9 mouse cellular contexts compared by ENCODE assay signal in genomic region chr5:124529191-124529651, GRCm38 (mm10). TPM values are rescaled to one million over a fixed set of nuclear protein-coding genes. Genes with fewer than 3 reads are reported as not detected.
DNase-seq lines count a peak whose midpoint lies in the region; ATAC-seq and TF ChIP-seq lines count a peak whose summit lies in the region.
"Had no signal": no experiment of that assay in that cellular context is flagged by ENCODE, and none has a peak within 500 bp of the region (broad histone marks: within the 10 kb centered on the region; RNA-seq: fewer than 3 reads in every experiment).

No protein-coding gene starts in this region.

- no peaks in the 10 kb centered on the region for H3K9me3 ChIP-seq in heart, embryonic 16.5 days (replicated peaks; ENCODE audit: control insufficient read depth, low read length)
- no peaks in the 10 kb centered on the region for H3K9me3 ChIP-seq in limb, embryonic 10.5 days (replicated peaks)
- H3K9me3 ChIP-seq: G1E had no signal

- H3K4me1 ChIP-seq in heart, embryonic 16.5 days (ENCODE audit: control insufficient read depth, insufficient read depth, low read length), result peaks cover 35% of the 10 kb centered on the region
- H3K4me1 ChIP-seq in limb, embryonic 10.5 days, result peaks cover 42% of the 10 kb centered on the region

- no peaks in the 10 kb centered on the region for H3K36me3 ChIP-seq in heart, embryonic 16.5 days (ENCODE audit: control insufficient read depth, insufficient read depth)
- H3K36me3 ChIP-seq in limb, embryonic 10.5 days, result peaks cover 31% of the 10 kb centered on the region
- H3K36me3 ChIP-seq in myocyte (ENCODE audit: control insufficient read depth, insufficient read depth), result no peaks in the 10 kb centered on the region
- H3K36me3 ChIP-seq: G1E had no signal

- H3K4me2 ChIP-seq in heart, embryonic 16.5 days (ENCODE audit: low read depth, low read length), result peak overlapping the region; percentile 92
- peak overlapping the region; percentile 85 for H3K4me2 ChIP-seq in myocyte (ENCODE audit: low read depth)

- H3K9ac ChIP-seq in heart, embryonic 16.5 days (ENCODE audit: low read length), result peak overlapping the region; percentile 69

- ATAC-seq in heart, embryonic 16.5 days (replicated peaks; ENCODE audit: extremely low read depth, insufficient read depth, low FRiP score), result no peak
- ATAC-seq in monocyte, adult 5-6 weeks (replicated peaks; ENCODE audit: insufficient number of reproducible peaks, low FRiP score, low TSS enrichment, poor library complexity, severe bottlenecking), result no peak

- no peak for DNase-seq in left cerebral cortex, adult 2 months (ENCODE audit: extremely low spot score in 1 of 2, low spot score in 2 of 2)
- no peak for DNase-seq in left cerebral cortex, adult 18-20 months (ENCODE audit: low spot score in 2 of 2)
- peak; percentile 34 for DNase-seq in limb, embryonic 10.5 days (ENCODE audit: low spot score)
- DNase-seq in spleen, postnatal 36 days (ENCODE audit: low spot score in 2 of 2), result no peak
- no peak for DNase-seq in layer of hippocampus, adult 11-12 months (ENCODE audit: low spot score)

- WGBS in heart, embryonic 16.5 days, result 26% methylated on average over 8 of the region's 8 CpGs
- WGBS in limb, embryonic 10.5 days, result 20% methylated on average over 8 of the region's 8 CpGs

- peak overlapping the region; percentile 93 for H3K4me3 ChIP-seq in left cerebral cortex, adult 2 months
- peak overlapping the region; percentile 86 for H3K4me3 ChIP-seq in heart, embryonic 16.5 days (ENCODE audit: low read length)
- H3K4me3 ChIP-seq in limb, embryonic 10.5 days, result peak overlapping the region; percentile 76
- peak overlapping the region; percentile 73 for H3K4me3 ChIP-seq in myocyte

- peaks cover 8% of the 10 kb centered on the region for H3K79me2 ChIP-seq in myocyte (ENCODE audit: control insufficient read depth, insufficient read depth)

- H3K27ac ChIP-seq in left cerebral cortex, adult 2 months, result peak overlapping the region; percentile 97
- H3K27ac ChIP-seq in heart, embryonic 16.5 days (ENCODE audit: low read length), result peak overlapping the region; percentile 92
- peak overlapping the region; percentile 92 for H3K27ac ChIP-seq in limb, embryonic 10.5 days

- no peak overlapping the region for H3ac ChIP-seq in myocyte (ENCODE audit: control insufficient read depth, insufficient read length)

- TF ChIP-seq POLR2A in myocyte (IDR thresholded peaks at IDR 0.05; ENCODE audit: insufficient read length, low read depth), result no peak

- TF ChIP-seq CTCF in left cerebral cortex, adult 2 months (IDR thresholded peaks at IDR 0.05), result no peak

- H3K27me3 ChIP-seq in heart, embryonic 16.5 days (ENCODE audit: control insufficient read depth, insufficient read depth, low read length), result no peaks in the 10 kb centered on the region
- no peaks in the 10 kb centered on the region for H3K27me3 ChIP-seq in limb, embryonic 10.5 days (ENCODE audit: low read depth, poor library complexity, severe bottlenecking)
- H3K27me3 ChIP-seq in myocyte (ENCODE audit: control insufficient read depth, insufficient read depth, insufficient read length), result no peaks in the 10 kb centered on the region

- intact Hi-C loops in left cerebral cortex, adult 2 months (cut with DNase I), result no loop called here

TF ChIP-seq in myocyte, 11 proteins besides CTCF, POLR2A, EP300 and RAD21:
- TF ChIP-seq TCF3 (IDR thresholded peaks at IDR 0.05; ENCODE audit: insufficient read length, low read depth) (no peak), TCF12 (IDR thresholded peaks at IDR 0.05; ENCODE audit: insufficient read depth, poor library complexity, severe bottlenecking) (no peak), SRF (IDR thresholded peaks at IDR 0.05; ENCODE audit: control insufficient read depth, insufficient read length, low read depth) (no peak), REST (IDR thresholded peaks at IDR 0.05; ENCODE audit: insufficient read depth, insufficient read length) (no peak)

RNA-seq across cellular contexts. Expression of gene Rilpl1, which starts 2.0 kb away (rescaled TPM):
- 10 to 100 TPM; 84.6 to 84.8 TPM for total RNA-seq in left cerebral cortex, adult 2 months (2021)
- 10 to 100 TPM; 85.1 to 93.3 TPM for total RNA-seq in left cerebral cortex, adult 18-20 months (2021)
- 27.7 and 28.2 TPM in 2 replicates for polyA plus RNA-seq in heart, embryonic 16.5 days (2015; fragmentation: Nextera tagmentation; extraction: Ambion mirVana)
- 25.2 and 26.1 TPM in 2 replicates for polyA plus RNA-seq in limb, embryonic 10.5 days (2016; fragmentation: Nextera tagmentation; extraction: Ambion mirVana)
- polyA plus RNA-seq in myocyte (2012; fragmentation: generic; extraction: Trizol), result 43.1 TPM
- 1.4 to 3.0 TPM in 2 of 3 replicates, not detected in the other for total RNA-seq in monocyte, adult 5-6 weeks (2017)

RNA-seq across cellular contexts. Expression of gene Tmed2, which starts 11.3 kb away (rescaled TPM):
- 10 to 100 TPM; 95.4 to 98.9 TPM for total RNA-seq in left cerebral cortex, adult 2 months (2021)
- 100 to 1,000 TPM; 103 to 122 TPM for total RNA-seq in left cerebral cortex, adult 18-20 months (2021)
- polyA plus RNA-seq in heart, embryonic 16.5 days (2015; fragmentation: Nextera tagmentation; extraction: Ambion mirVana), result 435 and 443 TPM in 2 replicates
- polyA plus RNA-seq in limb, embryonic 10.5 days (2016; fragmentation: Nextera tagmentation; extraction: Ambion mirVana), result 501 and 540 TPM in 2 replicates
- polyA plus RNA-seq in myocyte (2012; fragmentation: generic; extraction: Trizol), result 131 TPM
- total RNA-seq in monocyte, adult 5-6 weeks (2017), result 574 to 1,047 TPM (median 1,041 TPM) in 3 replicates

RNA-seq across cellular contexts. Expression of gene Ddx55, which starts 23.4 kb away (rescaled TPM):
- 10 to 100 TPM; 25.8 to 28.3 TPM for total RNA-seq in left cerebral cortex, adult 2 months (2021)
- total RNA-seq in left cerebral cortex, adult 18-20 months (2021), result 10 to 100 TPM; 22.6 to 25.9 TPM
- 8.4 and 8.7 TPM in 2 replicates for polyA plus RNA-seq in heart, embryonic 16.5 days (2015; fragmentation: Nextera tagmentation; extraction: Ambion mirVana)
- 17.0 and 18.0 TPM in 2 replicates for polyA plus RNA-seq in limb, embryonic 10.5 days (2016; fragmentation: Nextera tagmentation; extraction: Ambion mirVana)
- 5.3 TPM for polyA plus RNA-seq in myocyte (2012; fragmentation: generic; extraction: Trizol)
- total RNA-seq in monocyte, adult 5-6 weeks (2017), result 23.3 to 32.0 TPM (median 28.7 TPM) in 3 replicates

RNA-seq across cellular contexts. Expression of gene Snrnp35, which starts 46.3 kb away (rescaled TPM):
- 10 to 100 TPM; 19.9 to 20.8 TPM for total RNA-seq in left cerebral cortex, adult 2 months (2021)
- total RNA-seq in left cerebral cortex, adult 18-20 months (2021), result 10 to 100 TPM; 23.0 to 27.5 TPM
- polyA plus RNA-seq in heart, embryonic 16.5 days (2015; fragmentation: Nextera tagmentation; extraction: Ambion mirVana), result 23.2 and 24.1 TPM in 2 replicates
- 30.8 and 32.2 TPM in 2 replicates for polyA plus RNA-seq in limb, embryonic 10.5 days (2016; fragmentation: Nextera tagmentation; extraction: Ambion mirVana)
- 18.9 TPM for polyA plus RNA-seq in myocyte (2012; fragmentation: generic; extraction: Trizol)
- total RNA-seq in monocyte, adult 5-6 weeks (2017), result 7.4 to 12.5 TPM (median 9.8 TPM) in 3 replicates

RNA-seq across cellular contexts. Expression of gene Eif2b1, which starts 49.7 kb away (rescaled TPM):
- total RNA-seq in left cerebral cortex, adult 2 months (2021), result 10 to 100 TPM; 35.1 to 37.7 TPM
- 10 to 100 TPM; 30.6 to 31.3 TPM for total RNA-seq in left cerebral cortex, adult 18-20 months (2021)
- polyA plus RNA-seq in heart, embryonic 16.5 days (2015; fragmentation: Nextera tagmentation; extraction: Ambion mirVana), result 53.3 and 62.2 TPM in 2 replicates
- polyA plus RNA-seq in limb, embryonic 10.5 days (2016; fragmentation: Nextera tagmentation; extraction: Ambion mirVana), result 89.6 and 98.8 TPM in 2 replicates
- 37.6 TPM for polyA plus RNA-seq in myocyte (2012; fragmentation: generic; extraction: Trizol)
- 21.2 to 26.1 TPM (median 23.4 TPM) in 3 replicates for total RNA-seq in monocyte, adult 5-6 weeks (2017)

Comparison
In these comparisons a context has a peak if more than half of its experiments do, and no peak if none do; other contexts are left out.
1. RNA of gene Rilpl1, which starts 2.0 kb away (total RNA-seq): 85.1 to 93.3 TPM in left cerebral cortex, adult 18-20 months and 84.6 to 84.8 TPM in left cerebral cortex, adult 2 months; 1.4 to 3.0 TPM in monocyte, adult 5-6 weeks; every median in the first group is over 10 times any median in the second.
2. Peak in every context shown above with its lines, with median percentiles within 50 percentile points of each other: H3K27ac ChIP-seq and H3K4me3 ChIP-seq.